Mouse (Mus musculus): ENCODE measurements around the gene Cyb5r3.

- TF ChIP-seq CTCF (IDR thresholded peaks at IDR 0.05; ENCODE audit: borderline replicate concordance, insufficient read depth, low read length) (no peak), POLR2A (IDR thresholded peaks at IDR 0.05; ENCODE audit: low read depth, low read length) (peak; percentile 100)
These were observed 23.0 kb downstream of the Cyb5r3 start, which contains the start of gene Poldip3 for GRCm38 (mm10) chr15:83149196-83150072.

Data from embryonic fibroblast, embryonic 13.5 days (primary cell).